14 mouse cellular contexts compared by ENCODE assay signal in the genomic region with DNA sequence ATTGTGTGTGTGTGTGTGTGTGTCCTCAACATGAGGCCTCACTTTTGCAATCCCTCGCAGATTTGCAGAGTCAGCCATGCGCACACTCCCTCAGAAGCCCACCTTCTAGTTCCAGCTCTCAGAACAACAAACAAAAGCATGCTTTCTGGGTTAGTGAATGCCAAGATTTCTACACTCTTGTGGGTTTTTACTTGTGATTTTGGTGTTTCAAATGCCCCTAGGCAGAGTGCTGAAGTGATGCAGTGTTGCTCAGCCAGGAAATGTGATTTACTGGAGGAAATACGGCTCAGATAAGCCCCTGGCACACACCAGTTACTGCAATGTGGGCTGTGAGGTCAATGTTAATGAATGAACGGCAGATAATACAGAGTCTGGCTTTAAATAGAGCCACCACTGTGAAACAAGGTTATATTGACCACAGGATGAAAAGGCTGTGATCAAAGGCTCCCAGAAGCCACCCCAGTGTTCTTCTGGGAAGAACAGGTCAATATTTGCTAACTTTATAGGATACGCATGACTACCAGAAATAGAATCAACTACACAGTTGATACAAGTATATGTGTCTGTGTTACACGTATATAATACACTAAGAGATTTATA. TPM values are rescaled to one million over a fixed set of nuclear protein-coding genes. Genes with fewer than 3 reads are reported as not detected.
DNase-seq lines count a peak whose midpoint lies in the region; ATAC-seq and TF ChIP-seq lines count a peak whose summit lies in the region.
"Had no signal": no experiment of that assay in that cellular context is flagged by ENCODE, and none has a peak within 500 bp of the region (broad histone marks: within the 10 kb centered on the region; RNA-seq: fewer than 3 reads in every experiment).

No protein-coding gene starts in this region.

- TF ChIP-seq CTCF in intestine, postnatal 0 days (IDR thresholded peaks at IDR 0.05; ENCODE audit: low read depth), result no peak

- H3K4me3 ChIP-seq in kidney, embryonic 16.5 days (ENCODE audit: low read length), result no peak overlapping the region
- no peak overlapping the region for H3K4me3 ChIP-seq in intestine, postnatal 0 days (ENCODE audit: low read depth, low read length)
- H3K4me3 ChIP-seq: embryonic facial prominence, embryonic 12.5 days had no signal

- peak overlapping the region; percentile 58; the same call in 1 of the 2 replicates for H3K27ac ChIP-seq in kidney, embryonic 16.5 days (ENCODE audit: low read length)
- H3K27ac ChIP-seq in intestine, postnatal 0 days (ENCODE audit: low read depth, low read length), result peak overlapping the region; percentile 68
- H3K27ac ChIP-seq: embryonic facial prominence, embryonic 12.5 days had no signal

- H3K36me3 ChIP-seq in kidney, embryonic 16.5 days (ENCODE audit: insufficient read depth, low read length), result no peaks in the 10 kb centered on the region
- no peaks in the 10 kb centered on the region for H3K36me3 ChIP-seq in intestine, postnatal 0 days (ENCODE audit: control insufficient read depth, insufficient read depth)
- H3K36me3 ChIP-seq: embryonic facial prominence, embryonic 12.5 days had no signal

- H3K27me3 ChIP-seq in kidney, embryonic 16.5 days (ENCODE audit: insufficient read depth, low read length), result no peaks in the 10 kb centered on the region
- no peaks in the 10 kb centered on the region for H3K27me3 ChIP-seq in intestine, postnatal 0 days (replicated peaks; ENCODE audit: control insufficient read depth, insufficient read depth, low read length)
- H3K27me3 ChIP-seq: embryonic facial prominence, embryonic 12.5 days had no signal

- no peak overlapping the region for H3K4me2 ChIP-seq in kidney, embryonic 16.5 days (replicated peaks; ENCODE audit: low read depth, low read length)
- no peak overlapping the region for H3K4me2 ChIP-seq in intestine, postnatal 0 days (replicated peaks; ENCODE audit: low read depth)
- H3K4me2 ChIP-seq: embryonic facial prominence, embryonic 12.5 days had no signal

- no peak for ATAC-seq in kidney, embryonic 16.5 days (ENCODE audit: low FRiP score, low TSS enrichment)
- ATAC-seq in intestine, postnatal 0 days, result no peak

- H3K9me3 ChIP-seq in kidney, embryonic 16.5 days (ENCODE audit: low read length), result no peaks in the 10 kb centered on the region
- no peaks in the 10 kb centered on the region for H3K9me3 ChIP-seq in intestine, postnatal 0 days (ENCODE audit: control insufficient read depth)
- H3K9me3 ChIP-seq: embryonic facial prominence, embryonic 12.5 days had no signal

- WGBS in kidney, embryonic 16.5 days, result 48% methylated on average over 6 of the region's 6 CpGs
- 29% methylated on average over 6 of the region's 6 CpGs for WGBS in intestine, postnatal 0 days

- peaks cover 13% of the 10 kb centered on the region for H3K4me1 ChIP-seq in kidney, embryonic 16.5 days (ENCODE audit: insufficient read depth, low read length)
- 0 out of 2 replicates have a peak, but pooled peaks cover 6% of the 10 kb centered on the region for H3K4me1 ChIP-seq in intestine, postnatal 0 days (replicated peaks; ENCODE audit: control insufficient read depth, insufficient read depth, low read length)
- H3K4me1 ChIP-seq: embryonic facial prominence, embryonic 12.5 days had no signal

- no peak for DNase-seq in kidney, adult 9 months
- peak; percentile 93 for DNase-seq in 416B (ENCODE audit: low read depth)
- DNase-seq in Muller cell, postnatal 12 days (ENCODE audit: inconsistent ontology term), result peak; percentile 71
- DNase-seq in left cerebral cortex, adult 18-20 months (ENCODE audit: low spot score in 2 of 2), result no peak
- no peak for DNase-seq in spleen, postnatal 4 days (ENCODE audit: low spot score in 2 of 2)
- DNase-seq in spleen, adult 18-20 months, result no peak
- DNase-seq: adrenal gland, postnatal 10 days; cerebellum, adult 11 months; heart, postnatal 4 days; thymus, postnatal 4 days had no signal

- H3K9ac ChIP-seq in kidney, embryonic 16.5 days (replicated peaks; ENCODE audit: low read length), result peak overlapping the region; percentile 24
- no peak overlapping the region for H3K9ac ChIP-seq in intestine, postnatal 0 days (ENCODE audit: low read depth, low read length)
- H3K9ac ChIP-seq: embryonic facial prominence, embryonic 12.5 days had no signal

RNA-seq across cellular contexts. Expression of gene Tsen2, which starts 2.7 kb away (rescaled TPM):
- 35.0 and 35.2 TPM in 2 replicates for polyA plus RNA-seq in kidney, embryonic 16.5 days (2015; fragmentation: Nextera tagmentation; extraction: Ambion mirVana)
- polyA plus RNA-seq in intestine, postnatal 0 days (2015; fragmentation: Nextera tagmentation; extraction: Ambion mirVana), result 5.8 and 6.3 TPM in 2 replicates
- 10 to 100 TPM; 23.5 to 24.8 TPM for total RNA-seq in left cerebral cortex, adult 18-20 months (2021)

RNA-seq across cellular contexts. Expression of gene Mkrn2os, which starts 50.6 kb away (rescaled TPM):
- polyA plus RNA-seq in kidney, embryonic 16.5 days (2015; fragmentation: Nextera tagmentation; extraction: Ambion mirVana), result 4.8 and 5.7 TPM in 2 replicates
- 107 and 108 TPM in 2 replicates for polyA plus RNA-seq in intestine, postnatal 0 days (2015; fragmentation: Nextera tagmentation; extraction: Ambion mirVana)
- total RNA-seq in left cerebral cortex, adult 18-20 months (2021), result not detected
- polyA plus RNA-seq: limb, embryonic 11.5 days had no signal

RNA-seq across cellular contexts. Expression of gene Mkrn2, which starts 59.9 kb away (rescaled TPM):
- 33.8 and 35.0 TPM in 2 replicates for polyA plus RNA-seq in kidney, embryonic 16.5 days (2015; fragmentation: Nextera tagmentation; extraction: Ambion mirVana)
- 13.4 and 14.5 TPM in 2 replicates for polyA plus RNA-seq in intestine, postnatal 0 days (2015; fragmentation: Nextera tagmentation; extraction: Ambion mirVana)
- total RNA-seq in left cerebral cortex, adult 18-20 months (2021), result 10 to 100 TPM; 35.7 to 38.3 TPM

Comparison
In these comparisons a context has a peak if more than half of its experiments do, and no peak if none do; other contexts are left out.
1. DNase-seq: peak in 416B (single experiment) and Muller cell, postnatal 12 days (single experiment); none in kidney, adult 9 months (single experiment), left cerebral cortex, adult 18-20 months (0 of 2), spleen, postnatal 4 days (0 of 2) and spleen, adult 18-20 months (0 of 2).
2. RNA of gene Mkrn2os, which starts 50.6 kb away (polyA plus RNA-seq): 107 to 108 TPM in intestine, postnatal 0 days; 4.8 to 5.7 TPM in kidney, embryonic 16.5 days; every median in the first group is over 10 times any median in the second.